Mouse (Mus musculus) CH12.LX (cell line): Measurements from ENCODE around the gene Adipor1. TPM values are rescaled to one million over a fixed set of nuclear protein-coding genes. Genes with fewer than 3 reads are reported as not detected.

Experiments used
- DNase-seq: peaks from one replicate; pipeline ENCODE4 v3.0.0-alpha.2; 2013; ENCODE audit errors: extremely low read depth
- H3K27ac ChIP-seq: 2 replicates; pipeline ENCODE4 v1.5.1; 2012; ENCODE audit warnings: low read depth, mild to moderate bottlenecking, control low read depth, moderate library complexity; ENCODE audit not compliant: insufficient read depth
- H3K27me3 ChIP-seq: replicated peaks from 2 replicates; pipeline ENCODE3; 2012; ENCODE audit warnings: inconsistent platforms
- H3K36me3 ChIP-seq, 2 experiments: replicated peaks in 1 of 2; 2 replicates each; pipeline versions ENCODE3 to v1.6.1; 2012; ENCODE audit warnings: inconsistent platforms in 1 of 2, low read length in 1 of 2, mild to moderate bottlenecking in 1 of 2, mixed read lengths in 1 of 2, moderate library complexity in 1 of 2; ENCODE audit not compliant: control insufficient read depth in 1 of 2, insufficient read depth in 1 of 2
- H3K4me1 ChIP-seq, 2 experiments: 2 replicates each; pipeline ENCODE4 v1.6.1; 2012; ENCODE audit warnings: inconsistent platforms in 1 of 2, moderate library complexity in 1 of 2; ENCODE audit not compliant: insufficient read depth in 2 of 2, control insufficient read depth in 1 of 2
- H3K4me2 ChIP-seq: 2 replicates; pipeline ENCODE4 v1.6.1; 2012; ENCODE audit warnings: low read depth, mild to moderate bottlenecking, control low read depth; ENCODE audit not compliant: poor library complexity, insufficient read depth, severe bottlenecking
- H3K4me3 ChIP-seq, 3 experiments: fragments of 150-350 bp in 1 of 3; sonication (generic) in 1 of 3; replicated peaks in 1 of 3; 2 replicates each; pipeline versions ENCODE3 to v1.5.1; 2011 to 2012; ENCODE audit warnings: low read depth in 2 of 3, low read length in 2 of 3, mild to moderate bottlenecking in 2 of 3, moderate library complexity in 2 of 3, control low read depth in 1 of 3, improper control_type of control experiment in 1 of 3, inconsistent platforms in 1 of 3, mixed read lengths in 1 of 3; ENCODE audit not compliant: poor library complexity in 1 of 3
- H3K79me2 ChIP-seq: replicated peaks from 2 replicates; pipeline ENCODE4 v1.6.1; 2012; ENCODE audit warnings: mild to moderate bottlenecking, moderate library complexity; ENCODE audit not compliant: control insufficient read depth, poor library complexity, insufficient read depth, severe bottlenecking; ENCODE audit errors: extremely low read depth
- H3K9ac ChIP-seq: 2 replicates; pipeline ENCODE4 v1.6.1; 2012; ENCODE audit warnings: low read depth, mild to moderate bottlenecking, control low read depth, moderate library complexity; ENCODE audit not compliant: insufficient read depth
- H3K9me3 ChIP-seq: replicated peaks from 2 replicates; pipeline ENCODE3; 2012; ENCODE audit warnings: low read length, inconsistent platforms, mixed read lengths
- CTCF ChIP-seq, 2 experiments: IDR thresholded peaks in 1 of 2; conservative IDR thresholded peaks in 1 of 2; 2 replicates each; pipeline ENCODE4 v1.5.1; 2011 to 2012; ENCODE audit warnings: low read depth in 2 of 2, low read length in 2 of 2, improper control_type of control experiment in 1 of 2, inconsistent platforms in 1 of 2, mild to moderate bottlenecking in 1 of 2, moderate library complexity in 1 of 2
- E2F4 ChIP-seq: IDR thresholded peaks from 2 replicates; pipeline ENCODE4 v1.6.1; 2011; ENCODE audit warnings: low read depth, low read length, improper control_type of control experiment; ENCODE audit not compliant: insufficient replicate concordance
- ELF1 ChIP-seq: IDR thresholded peaks from 2 replicates; pipeline ENCODE4 v1.6.1; 2014; ENCODE audit warnings: low read depth, mild to moderate bottlenecking, inconsistent platforms, low read length, improper control_type of control experiment
- ETS1 ChIP-seq: conservative IDR thresholded peaks from 2 replicates; pipeline ENCODE4 v1.6.1; 2012; ENCODE audit warnings: low read depth, mild to moderate bottlenecking, inconsistent platforms, low read length, improper control_type of control experiment, moderate library complexity
- HCFC1 ChIP-seq: IDR thresholded peaks from 2 replicates; pipeline ENCODE4 v1.6.1; 2012; ENCODE audit warnings: low read depth, mild to moderate bottlenecking, inconsistent platforms, low read length, improper control_type of control experiment
- JUN ChIP-seq: IDR thresholded peaks from 2 replicates; pipeline ENCODE4 v1.6.1; 2011; ENCODE audit warnings: low read depth, mild to moderate bottlenecking, low read length, improper control_type of control experiment, moderate library complexity; ENCODE audit not compliant: insufficient read depth
- MAFK ChIP-seq: IDR thresholded peaks from 2 replicates; pipeline ENCODE4 v1.6.1; 2011; ENCODE audit warnings: low read length, improper control_type of control experiment; ENCODE audit not compliant: insufficient replicate concordance
- MAX ChIP-seq: IDR thresholded peaks from 2 replicates; pipeline ENCODE4 v1.6.1; 2011; ENCODE audit warnings: low read length, improper control_type of control experiment
- MEF2A ChIP-seq: IDR thresholded peaks from 2 replicates; pipeline ENCODE4 v1.6.1; 2014; ENCODE audit warnings: low read depth, mild to moderate bottlenecking, inconsistent platforms, low read length, improper control_type of control experiment, borderline replicate concordance
- MYC ChIP-seq: IDR thresholded peaks from 2 replicates; pipeline ENCODE4 v1.6.1; 2011; ENCODE audit warnings: low read depth, mild to moderate bottlenecking, improper control_type of control experiment, low read length
- NELFE ChIP-seq: IDR thresholded peaks from 2 replicates; pipeline ENCODE4 v1.6.1; 2011; ENCODE audit warnings: low read depth, low read length, improper control_type of control experiment
- PAX5 ChIP-seq: IDR thresholded peaks from 2 replicates; pipeline ENCODE4 v1.6.1; 2012; ENCODE audit warnings: low read length, inconsistent platforms, mixed read lengths
- RAD21 ChIP-seq: IDR thresholded peaks from 2 replicates; pipeline ENCODE4 v1.6.1; 2011; ENCODE audit warnings: low read depth, mild to moderate bottlenecking, low read length, improper control_type of control experiment, moderate library complexity
- SIN3A ChIP-seq: IDR thresholded peaks from 2 replicates; pipeline ENCODE4 v1.6.1; 2012; ENCODE audit warnings: low read length, improper control_type of control experiment, inconsistent platforms
- SMC3 ChIP-seq: IDR thresholded peaks from 2 replicates; pipeline ENCODE4 v1.6.1; 2011; ENCODE audit warnings: low read depth, low read length, improper control_type of control experiment
- TBP ChIP-seq: conservative IDR thresholded peaks from 2 replicates; pipeline ENCODE4 v1.6.1; 2011; ENCODE audit warnings: low read depth, low read length, improper control_type of control experiment
- TCF12 ChIP-seq: IDR thresholded peaks from 2 replicates; pipeline ENCODE4 v1.6.1; 2014; ENCODE audit warnings: low read depth, mild to moderate bottlenecking, inconsistent platforms, low read length, improper control_type of control experiment
- UBTF ChIP-seq: IDR thresholded peaks from 2 replicates; pipeline ENCODE4 v1.6.1; 2012; ENCODE audit warnings: low read depth, mild to moderate bottlenecking, inconsistent platforms, low read length, improper control_type of control experiment, moderate library complexity
- USF1 ChIP-seq: IDR thresholded peaks from 2 replicates; pipeline ENCODE4 v1.6.1; 2014; ENCODE audit warnings: low read depth, mild to moderate bottlenecking, inconsistent platforms, low read length, improper control_type of control experiment
- ZKSCAN1 ChIP-seq: IDR thresholded peaks from 2 replicates; pipeline ENCODE4 v1.6.1; 2012; ENCODE audit warnings: low read depth, inconsistent platforms, low read length, improper control_type of control experiment, borderline replicate concordance
- ZNF384 ChIP-seq: IDR thresholded peaks from 2 replicates; pipeline ENCODE4 v1.6.1; 2012; ENCODE audit warnings: low read depth, low read length, improper control_type of control experiment, inconsistent platforms
- dilution Hi-C: fragments of 300-500 bp; cut with MboI; formaldehyde crosslinking; loops from 2 replicates; pipeline ENCODE4 v1.14.3; 2020; ENCODE audit warnings: low sequenced_read_pairs; ENCODE audit not compliant: extremely low pct_unique_long_range_greater_than_20kb, extremely low pct_ligation_motif_present
- in situ Hi-C: fragments of 300-500 bp; cut with MboI; formaldehyde crosslinking; loops from 3 replicates; pipeline ENCODE4 v1.14.3; 2019; ENCODE audit warnings: low sequenced_read_pairs, low pct_ligation_motif_present, low pct_unique_long_range_greater_than_20kb, mixed read lengths
- polyA plus RNA-seq: library from polyadenylated mRNA; unstranded; fragments of >175 nt; gene quantifications from 2 replicates; pipeline ENCODE4 v1.2.1, GENCODE M21; 2012; ENCODE audit warnings: low read depth; ENCODE audit not compliant: insufficient read length
- total RNA-seq, 2 experiments: library from RNA; depleted of rRNA; stranded (reverse); fragments of 300-350 nt in 1 of 2; fragments of >200 nt in 1 of 2; gene quantifications; 2 replicates each; pipeline ENCODE4 v1.2.3; 2012 to 2014

The Adipor1 gene
- total and polyA plus RNA-seq, 3 experiments, result 64.1 to 94.0 (median 70.8) TPM

- no peak for DNase-seq
- TF ChIP-seq JUN, result no peak
- no peak for TF ChIP-seq CTCF (conservative IDR thresholded peaks at IDR 0.05 in 1 of 2, IDR thresholded peaks at IDR 0.05 in 1 of 2; ENCODE audit: low read depth in 2 of 2, low read length in 2 of 2)
- dilution Hi-C loops (no loop called here), in situ Hi-C loops (no loop called here)
- peaks cover 4 to 25% of the 10 kb centered on the region in 2 experiments for H3K4me1 ChIP-seq
- H3K4me3 ChIP-seq, result no peak overlapping the region
- no peak overlapping the region for H3K4me2 ChIP-seq
- H3K27ac ChIP-seq, result no peak overlapping the region
- H3K9me3 ChIP-seq, result no peaks in the 10 kb centered on the region
- peaks cover 40 to 56% of the 10 kb centered on the region in 2 experiments for H3K36me3 ChIP-seq
- peaks cover 14% of the 10 kb centered on the region for H3K79me2 ChIP-seq
- H3K9ac ChIP-seq, result no peak overlapping the region
- H3K27me3 ChIP-seq, result no peaks in the 10 kb centered on the region
Measured at GRCm38 (mm10) chr1:134411706-134412629, 3.2 kb upstream of the Adipor1 start.

- dilution Hi-C loops, result no loop called here
- in situ Hi-C loops, result no loop called here
- peaks cover 25 to 50% of the 10 kb centered on the region in 2 experiments for H3K36me3 ChIP-seq
- H3K4me1 ChIP-seq, result peaks cover 8 to 36% of the 10 kb centered on the region in 2 experiments
- no peak overlapping the region for H3K4me3 ChIP-seq
- H3K27ac ChIP-seq, result no peak overlapping the region
- no peak overlapping the region for H3K4me2 ChIP-seq
- H3K27me3 ChIP-seq, result no peaks in the 10 kb centered on the region
- peaks cover 29% of the 10 kb centered on the region for H3K79me2 ChIP-seq
- DNase-seq, result no peak
- no peaks in the 10 kb centered on the region for H3K9me3 ChIP-seq
- H3K9ac ChIP-seq, result no peak overlapping the region
- TF ChIP-seq ZKSCAN1, result no peak
- TF ChIP-seq TBP, result 0 out of 2 replicates have a peak, but pooled peaks have one; percentile 21
- no peak for TF ChIP-seq MAFK
- TF ChIP-seq RAD21, result no peak
- no peak for TF ChIP-seq NELFE
- no peak for TF ChIP-seq MYC
Measured at GRCm38 (mm10) chr1:134414038-134414437, 1.1 kb upstream of the Adipor1 start.

- H3K27me3 ChIP-seq, result no peaks in the 10 kb centered on the region
- H3K4me1 ChIP-seq, result peaks cover 8 to 41% of the 10 kb centered on the region in 2 experiments
- peak overlapping the region; percentile 58 for H3K9ac ChIP-seq
- dilution Hi-C loops, result no loop called here
- DNase-seq, result no peak
- H3K9me3 ChIP-seq, result no peaks in the 10 kb centered on the region
- peak overlapping the region; percentile 38 to 93 (median 84) for H3K4me3 ChIP-seq
- peaks cover 32% of the 10 kb centered on the region for H3K79me2 ChIP-seq
- TF ChIP-seq HCFC1 (no peak), ZKSCAN1 (no peak), ZNF384 (no peak), UBTF (no peak), MAFK (no peak), RAD21 (no peak), TBP (no peak), USF1 (no peak), E2F4 (no peak), TCF12 (no peak), NELFE (no peak), SIN3A (no peak), PAX5 (no peak), ELF1 (no peak), ETS1 (no peak), MEF2A (no peak), SMC3 (no peak), MYC (no peak), MAX (no peak)
- H3K4me2 ChIP-seq, result peak overlapping the region; percentile 58
- no peak overlapping the region for H3K27ac ChIP-seq
- peaks cover 19 to 48% of the 10 kb centered on the region in 2 experiments for H3K36me3 ChIP-seq
- in situ Hi-C loops, result no loop called here
Measured at GRCm38 (mm10) chr1:134414501-134415167, 544 bp upstream of the Adipor1 start.
